Mouse (Mus musculus): ENCODE data around the gene Nipal3. TPM values are rescaled to one million over a fixed set of nuclear protein-coding genes. Genes with fewer than 3 reads are reported as not detected.

The Nipal3 gene
- polyA plus RNA-seq (2014; fragmentation: Illumina TruSeq; extraction: RNeasy Lipid Tissue Mini Kit (QIAGEN cat#74804); ENCODE audit: low replicate concordance): 2.9 TPM

DNA sequence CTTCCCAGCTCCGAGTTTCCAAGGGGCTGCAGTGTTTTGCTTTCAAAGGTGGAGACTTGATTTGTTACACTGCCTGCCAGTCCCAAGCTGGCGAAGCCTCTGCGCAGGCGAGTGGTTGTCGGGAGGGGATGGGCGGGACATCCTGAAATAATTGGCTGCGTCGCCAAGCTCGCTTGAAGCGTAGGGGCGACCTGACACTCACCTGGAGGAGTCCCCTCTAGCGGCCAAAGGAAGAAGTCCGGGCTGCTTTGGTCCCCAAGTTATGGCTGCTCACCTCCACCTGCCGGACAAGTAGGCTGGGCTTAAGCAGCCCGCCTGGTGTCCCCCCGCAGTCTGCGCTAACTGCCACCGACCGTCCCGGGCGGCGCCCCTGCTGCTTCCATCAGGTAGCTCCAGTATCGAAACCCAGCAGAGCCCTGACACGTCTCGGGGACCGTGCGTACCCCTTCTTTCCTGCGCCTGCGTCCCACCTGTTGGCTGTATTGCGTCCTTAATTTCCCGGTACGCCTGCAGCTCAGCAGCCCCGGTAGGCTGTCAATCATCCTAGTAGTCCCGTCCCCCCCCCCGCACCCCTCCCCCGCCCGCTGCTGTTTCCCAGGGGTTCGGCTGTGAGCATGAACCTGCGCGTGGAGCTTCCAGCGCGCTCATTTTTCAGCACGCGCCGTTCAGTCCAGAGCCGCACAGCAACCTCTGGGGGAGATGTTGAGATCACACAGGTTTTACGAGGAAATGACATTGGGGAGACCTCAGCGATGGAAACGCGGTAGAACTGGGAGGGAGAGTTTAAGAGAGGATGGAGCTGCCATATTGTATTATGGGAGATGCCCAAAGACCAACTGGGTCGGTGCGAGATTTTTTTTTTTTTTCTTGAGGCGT, at the start of gene Nipal3, which contains the start of gene Stpg1:
Gene Nipal3 (minus strand): TSS at position 518 of the 876 bp plus-strand sequence.
Gene Stpg1 (plus strand): TSS at position 270 of the 876 bp plus-strand sequence.

DNA sequence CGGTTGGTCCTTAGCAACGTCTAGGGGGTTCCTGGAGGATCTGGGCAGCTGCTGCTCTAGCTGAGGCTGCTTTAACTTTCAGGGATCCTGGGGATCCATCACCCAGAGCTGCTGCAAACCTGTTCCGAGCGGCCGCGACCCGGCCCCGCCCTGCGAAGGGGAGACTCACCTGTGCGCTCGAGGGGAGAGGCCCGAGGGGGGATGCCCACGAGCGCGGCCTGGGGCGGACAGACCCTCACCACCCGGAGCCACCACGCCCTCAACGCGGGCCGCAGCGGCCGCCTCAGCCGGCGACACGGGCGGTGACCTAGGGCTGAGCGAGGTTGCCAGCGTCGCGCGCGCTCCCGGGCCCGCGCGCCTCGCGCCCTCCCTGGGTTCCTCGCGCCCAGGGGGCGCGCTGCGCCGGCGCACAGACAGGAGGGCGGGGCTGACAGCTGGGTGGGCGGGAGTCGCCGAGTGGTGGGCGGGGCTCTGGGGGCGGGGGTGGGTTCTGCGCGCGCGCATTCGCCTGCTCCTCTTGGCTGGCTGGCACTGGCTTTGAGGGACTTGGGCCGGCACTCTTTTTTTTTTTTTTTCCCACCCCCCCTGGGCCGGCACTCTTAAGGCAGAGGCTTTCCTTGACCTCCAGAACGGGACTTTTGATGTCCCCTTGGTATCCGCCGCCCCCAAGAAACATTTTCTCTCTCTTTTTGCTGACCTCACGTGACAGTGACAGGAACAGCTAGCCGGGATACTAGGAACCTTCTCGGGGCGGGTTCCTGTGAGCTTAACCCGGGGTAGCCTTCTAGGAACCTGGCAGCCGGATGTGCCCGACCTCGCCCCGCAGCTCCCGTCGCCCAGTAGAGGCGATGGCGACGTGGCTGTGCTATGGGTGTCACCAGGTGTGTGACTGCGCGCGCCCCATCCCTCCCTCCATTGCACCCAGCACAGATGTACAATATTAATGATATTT, 61.1 kb downstream of the Nipal3 start, which contains the start of gene Rcan3:
Gene Rcan3 (minus strand): TSS at position 411 of the 952 bp plus-strand sequence.

DNA sequence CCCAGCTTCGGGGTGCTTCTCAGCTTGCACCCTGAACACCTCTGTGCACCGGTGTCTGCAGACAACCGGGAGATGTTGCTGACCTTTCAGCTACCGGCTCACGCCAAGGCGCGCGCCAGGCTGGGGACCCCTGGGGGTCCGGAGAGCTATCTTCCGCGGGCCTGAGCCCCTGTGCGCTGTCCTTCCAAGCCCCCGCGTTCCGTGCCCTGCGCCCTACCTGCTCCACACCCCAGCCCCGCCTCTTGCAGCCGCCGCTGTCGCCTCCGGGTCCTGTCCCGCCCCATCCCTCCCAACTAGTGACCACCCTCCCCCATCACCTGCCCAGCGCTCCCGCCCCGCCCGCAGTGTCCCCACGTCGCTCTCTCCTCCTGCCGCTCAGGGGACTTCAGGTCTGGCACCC, 96.8 kb downstream of the Nipal3 start, which contains the start of gene Ncmap:
Gene Ncmap (minus strand): TSS at position 237 of the 400 bp plus-strand sequence.

Other genes with a start within 250 kb of the Nipal3 start
- 50.2 TPM for gene Clic4, start 222.2 kb downstream of the Nipal3 start, polyA plus RNA-seq (2014; fragmentation: Illumina TruSeq; extraction: RNeasy Lipid Tissue Mini Kit (QIAGEN cat#74804); ENCODE audit: low replicate concordance)
- gene Srrm1, start 141.7 kb downstream of the Nipal3 start, polyA plus RNA-seq (2014; fragmentation: Illumina TruSeq; extraction: RNeasy Lipid Tissue Mini Kit (QIAGEN cat#74804); ENCODE audit: low replicate concordance): 216 TPM
- not detected for gene Ncmap, start 96.8 kb downstream of the Nipal3 start, polyA plus RNA-seq (2014; fragmentation: Illumina TruSeq; extraction: RNeasy Lipid Tissue Mini Kit (QIAGEN cat#74804); ENCODE audit: low replicate concordance)
- gene Rcan3, start 61.2 kb downstream of the Nipal3 start, polyA plus RNA-seq (2014; fragmentation: Illumina TruSeq; extraction: RNeasy Lipid Tissue Mini Kit (QIAGEN cat#74804); ENCODE audit: low replicate concordance): 3.9 TPM
- not detected for gene Stpg1, start 248 bp downstream of the Nipal3 start, polyA plus RNA-seq (2014; fragmentation: Illumina TruSeq; extraction: RNeasy Lipid Tissue Mini Kit (QIAGEN cat#74804); ENCODE audit: low replicate concordance)
- gene Grhl3, start 78.6 kb upstream of the Nipal3 start, polyA plus RNA-seq (2014; fragmentation: Illumina TruSeq; extraction: RNeasy Lipid Tissue Mini Kit (QIAGEN cat#74804); ENCODE audit: low replicate concordance): not detected
- gene Ifnlr1, start 191.2 kb upstream of the Nipal3 start, polyA plus RNA-seq (2014; fragmentation: Illumina TruSeq; extraction: RNeasy Lipid Tissue Mini Kit (QIAGEN cat#74804); ENCODE audit: low replicate concordance): 6.3 TPM
- 2.0 TPM for gene Il22ra1, start 233.1 kb upstream of the Nipal3 start, polyA plus RNA-seq (2014; fragmentation: Illumina TruSeq; extraction: RNeasy Lipid Tissue Mini Kit (QIAGEN cat#74804); ENCODE audit: low replicate concordance)

All from small intestine, adult 10 weeks (tissue).